19 mouse cellular contexts compared by ENCODE assay signal in genomic region chr6:17941916-17942315, GRCm38 (mm10).
DNase-seq lines count a peak whose midpoint lies in the region; ATAC-seq and TF ChIP-seq lines count a peak whose summit lies in the region.
"Had no signal": no experiment of that assay in that cellular context is flagged by ENCODE, and none has a peak within 500 bp of the region (broad histone marks: within the 10 kb centered on the region; RNA-seq: fewer than 3 reads in every experiment).

No protein-coding gene starts in this region.

- no peaks in the 10 kb centered on the region for H3K9me3 ChIP-seq in hindbrain, embryonic 12.5 days (replicated peaks)
- H3K9me3 ChIP-seq: limb, embryonic 12.5 days; megakaryocyte, embryonic 14.5 days had no signal

- H3K27me3 ChIP-seq in hindbrain, embryonic 12.5 days: no peaks in the 10 kb centered on the region
- H3K27me3 ChIP-seq: limb, embryonic 12.5 days; megakaryocyte, embryonic 14.5 days had no signal

- peak; percentile 24 for DNase-seq in embryo, embryonic 11 days
- no peak for DNase-seq in embryo, embryonic 10 days (ENCODE audit: low spot score)
- DNase-seq in layer of hippocampus, adult 2 months (ENCODE audit: low spot score in 2 of 2): no peak
- no peak for DNase-seq in layer of hippocampus, postnatal 14 days (ENCODE audit: low spot score in 2 of 2)
- DNase-seq in MN1 (ENCODE audit: low spot score): peak; percentile 17
- DNase-seq in adrenal gland, adult 2 months: no peak
- no peak for DNase-seq in gastrocnemius, postnatal 4 days (ENCODE audit: low spot score in 2 of 2)
- DNase-seq: adrenal gland, postnatal 14 days; cerebellum, adult 9-10 months; gastrocnemius, postnatal 14 days; kidney, adult 11 months; kidney, postnatal 10 days; spleen, adult 18-20 months; thymus, adult 18-20 months had no signal

- TF ChIP-seq CTCF in layer of hippocampus, adult 2 months (conservative IDR thresholded peaks at IDR 0.05): no peak

- peak; percentile 41; the same call in 1 of the 2 replicates for ATAC-seq in hindbrain, embryonic 12.5 days (ENCODE audit: low FRiP score)
- ATAC-seq: midbrain, embryonic 16.5 days had no signal

- peaks cover 27% of the 10 kb centered on the region for H3K36me3 ChIP-seq in hindbrain, embryonic 12.5 days

- H3K4me1 ChIP-seq in hindbrain, embryonic 12.5 days: peaks cover 9% of the 10 kb centered on the region

- WGBS in hindbrain, embryonic 12.5 days: 9% methylated on average over 2 of the region's 2 CpGs

- H3K4me3 ChIP-seq in layer of hippocampus, adult 2 months: no peak overlapping the region
- H3K4me3 ChIP-seq in hindbrain, embryonic 12.5 days: no peak overlapping the region
- H3K4me3 ChIP-seq: limb, embryonic 12.5 days; megakaryocyte, embryonic 14.5 days had no signal

- H3K27ac ChIP-seq in layer of hippocampus, adult 2 months: peak overlapping the region; percentile 60; the same call in 1 of the 2 replicates
- H3K27ac ChIP-seq in hindbrain, embryonic 12.5 days: peak overlapping the region; percentile 44; the same call in 1 of the 2 replicates
- H3K27ac ChIP-seq: limb, embryonic 12.5 days had no signal

- no peak overlapping the region for H3K4me2 ChIP-seq in hindbrain, embryonic 12.5 days (replicated peaks)
- H3K4me2 ChIP-seq: heart, embryonic 11.5 days; limb, embryonic 12.5 days had no signal

- no peak overlapping the region for H3K9ac ChIP-seq in hindbrain, embryonic 12.5 days
- H3K9ac ChIP-seq: limb, embryonic 12.5 days had no signal

Comparison
In these comparisons a context has a peak if more than half of its experiments do, and no peak if none do; other contexts are left out.
1. DNase-seq: peak in embryo, embryonic 11 days (single experiment) and MN1 (single experiment); none in embryo, embryonic 10 days (single experiment), layer of hippocampus, adult 2 months (0 of 2), layer of hippocampus, postnatal 14 days (0 of 2), adrenal gland, adult 2 months (single experiment) and gastrocnemius, postnatal 4 days (0 of 2).